Mouse (Mus musculus) embryonic fibroblast, embryonic 13.5 days (primary cell): ENCODE data around the gene Uck2. TPM values are rescaled to one million over a fixed set of nuclear protein-coding genes. Genes with fewer than 3 reads are reported as not detected.

Source experiments
- H3K27ac ChIP-seq: 2 replicates; pipeline ENCODE4 v1.5.1; 2012; ENCODE audit warnings: low read length, control low read depth, inconsistent platforms; ENCODE audit not compliant: insufficient read depth
- H3K4me1 ChIP-seq: 2 replicates; pipeline ENCODE4 v1.6.1; 2011; ENCODE audit warnings: low read length; ENCODE audit not compliant: control insufficient read depth, insufficient read depth
- H3K4me3 ChIP-seq: 2 replicates; pipeline ENCODE4 v1.5.1; 2011; ENCODE audit warnings: mild to moderate bottlenecking, control low read depth, low read length; ENCODE audit not compliant: insufficient read depth
- CTCF ChIP-seq: IDR thresholded peaks from 2 replicates; pipeline ENCODE4 v1.5.1; 2011; ENCODE audit warnings: mild to moderate bottlenecking, control low read depth, low read length, moderate library complexity, borderline replicate concordance; ENCODE audit not compliant: insufficient read depth
- POLR2A ChIP-seq: IDR thresholded peaks from 2 replicates; pipeline ENCODE4 v1.6.1; 2011; ENCODE audit warnings: low read depth, mild to moderate bottlenecking, control low read depth, low read length, moderate library complexity
- polyA plus RNA-seq: library from polyadenylated mRNA; stranded (reverse); fragments of >200 nt; gene quantifications from 2 replicates; pipeline ENCODE4 v1.2.4, GENCODE M21; 2011; ENCODE audit warnings: low read depth; ENCODE audit not compliant: missing spikeins, insufficient read length

The Uck2 gene
- polyA plus RNA-seq, 1 experiment: 132 TPM

GRCm38 (mm10) chr1:167222382-167223010 is 62.6 kb downstream of the Uck2 start:
- TF ChIP-seq CTCF (no peak), POLR2A (no peak)
- H3K4me3 ChIP-seq: no peak overlapping the region
- H3K27ac ChIP-seq: no peak overlapping the region
- no peaks in the 10 kb centered on the region for H3K4me1 ChIP-seq

GRCm38 (mm10) chr1:167220303-167221174 is 64.6 kb downstream of the Uck2 start:
- Histone ChIP-seq H3K27ac (no peak overlapping the region), H3K4me1 (no peaks in the 10 kb centered on the region), H3K4me3 (no peak overlapping the region)
- TF ChIP-seq CTCF (peak; percentile 62; the same call in 1 of the 2 replicates), POLR2A (no peak)

GRCm38 (mm10) chr1:167215460-167215859 is 69.7 kb downstream of the Uck2 start:
- no peak overlapping the region for H3K27ac ChIP-seq
- TF ChIP-seq POLR2A (no peak), CTCF (no peak)
- H3K4me1 ChIP-seq: no peaks in the 10 kb centered on the region
- no peak overlapping the region for H3K4me3 ChIP-seq

GRCm38 (mm10) chr1:167212710-167213109 is 72.4 kb downstream of the Uck2 start:
- Histone ChIP-seq H3K4me3 (no peak overlapping the region), H3K27ac (no peak overlapping the region), H3K4me1 (no peaks in the 10 kb centered on the region)
- TF ChIP-seq POLR2A (no peak), CTCF (no peak)

- H3K4me3 ChIP-seq: no peak overlapping the region
- no peak overlapping the region for H3K27ac ChIP-seq
- H3K4me1 ChIP-seq: no peaks in the 10 kb centered on the region
- TF ChIP-seq POLR2A (no peak), CTCF (no peak)
These were observed 73.0 kb downstream of the Uck2 start for GRCm38 (mm10) chr1:167211979-167212614.

GRCm38 (mm10) chr1:167208816-167209215 is 76.3 kb downstream of the Uck2 start:
- Histone ChIP-seq H3K4me3 (no peak overlapping the region), H3K4me1 (peaks cover 12% of the 10 kb centered on the region), H3K27ac (no peak overlapping the region)
- TF ChIP-seq POLR2A: no peak
- no peak for TF ChIP-seq CTCF

- TF ChIP-seq POLR2A: no peak
- no peak for TF ChIP-seq CTCF
- Histone ChIP-seq H3K4me1 (peaks cover 12% of the 10 kb centered on the region), H3K4me3 (no peak overlapping the region), H3K27ac (peak overlapping the region; percentile 62)
These were observed 79.9 kb downstream of the Uck2 start for GRCm38 (mm10) chr1:167205177-167205750.

- Histone ChIP-seq H3K4me3 (no peak overlapping the region), H3K27ac (peak overlapping the region; percentile 68), H3K4me1 (peaks cover 12% of the 10 kb centered on the region)
- no peak for TF ChIP-seq CTCF
- TF ChIP-seq POLR2A: no peak
These were observed 80.7 kb downstream of the Uck2 start for GRCm38 (mm10) chr1:167204421-167204820.

GRCm38 (mm10) chr1:167194766-167195165 is 90.4 kb downstream of the Uck2 start:
- no peak overlapping the region for H3K27ac ChIP-seq
- no peaks in the 10 kb centered on the region for H3K4me1 ChIP-seq
- H3K4me3 ChIP-seq: no peak overlapping the region
- TF ChIP-seq POLR2A (no peak), CTCF (no peak)

- Histone ChIP-seq H3K4me3 (no peak overlapping the region), H3K27ac (no peak overlapping the region), H3K4me1 (no peaks in the 10 kb centered on the region)
- TF ChIP-seq CTCF: no peak
- TF ChIP-seq POLR2A: no peak
These were observed 97.3 kb downstream of the Uck2 start for GRCm38 (mm10) chr1:167187791-167188190.
